Mouse (Mus musculus) liver, adult 2 months (tissue): ENCODE measurements around the gene Clec10a. TPM values are rescaled to one million over a fixed set of nuclear protein-coding genes. Genes with fewer than 3 reads are reported as not detected.

Source experiments
- DNase-seq: peaks from one replicate; pipeline ENCODE4 v3.0.0-alpha.2; 2011; ENCODE audit warnings: low read depth, low spot score; ENCODE audit errors: extremely low read depth
- H3K27ac ChIP-seq: fragments of 200-500 bp; replicated peaks from 2 replicates; pipeline ENCODE4 v1.5.1; 2012; ENCODE audit warnings: low read depth, mild to moderate bottlenecking, control low read depth, inconsistent platforms, low read length; ENCODE audit not compliant: insufficient read depth
- H3K27me3 ChIP-seq: fragments of 200-500 bp; 2 replicates; pipeline ENCODE4 v1.6.1; 2012; ENCODE audit warnings: mild to moderate bottlenecking, moderate library complexity, low read length, inconsistent platforms; ENCODE audit not compliant: control insufficient read depth, insufficient read depth
- H3K36me3 ChIP-seq: fragments of 200-500 bp; 2 replicates; pipeline ENCODE4 v1.6.1; 2012; ENCODE audit warnings: low read length, inconsistent platforms; ENCODE audit not compliant: control insufficient read depth, insufficient read depth
- H3K4me1 ChIP-seq: fragments of 200-500 bp; 2 replicates; pipeline ENCODE4 v1.6.1; 2011; ENCODE audit warnings: low read length; ENCODE audit not compliant: control insufficient read depth, insufficient read depth
- H3K4me3 ChIP-seq: fragments of 200-500 bp; 2 replicates; pipeline ENCODE4 v1.5.1; 2011; ENCODE audit warnings: low read depth, mild to moderate bottlenecking, control low read depth, low read length, moderate library complexity; ENCODE audit not compliant: insufficient read depth
- H3K79me2 ChIP-seq: fragments of 200-500 bp; 2 replicates; pipeline ENCODE4 v1.6.1; 2012; ENCODE audit warnings: inconsistent platforms, mild to moderate bottlenecking, low read length, moderate library complexity; ENCODE audit not compliant: control insufficient read depth, insufficient read depth
- H3K9ac ChIP-seq: fragments of 200-500 bp; 2 replicates; pipeline ENCODE4 v1.6.1; 2012; ENCODE audit warnings: low read depth, mild to moderate bottlenecking, control low read depth, inconsistent platforms, low read length
- CTCF ChIP-seq: fragments of 200-500 bp; IDR thresholded peaks from 2 replicates; pipeline ENCODE4 v1.5.1; 2011; ENCODE audit warnings: low read depth, low read length, control low read depth
- POLR2A ChIP-seq: fragments of 200-500 bp; IDR thresholded peaks from 2 replicates; pipeline ENCODE4 v1.6.1; 2011; ENCODE audit warnings: low read length, control low read depth; ENCODE audit not compliant: insufficient read depth; ENCODE audit errors: extremely low read depth
- WGBS: fragments of 180-500 bp; shearing (Covaris S2); methylation state at CpG from one replicate; pipeline ENCODE4 v1.1.7; 2018; 5-methylcytosine and 5-hydroxymethylcytosine counted together
- polyA plus RNA-seq: library from polyadenylated mRNA; depleted of rRNA; stranded (reverse); fragments of >200 nt; gene quantifications from 2 replicates; pipeline ENCODE4 v1.2.3, GENCODE M21; 2012; rRNA removed
- total RNA-seq: library from RNA; depleted of rRNA; stranded (reverse); fragments of >200 nt; gene quantifications from 2 replicates; pipeline ENCODE4 v1.2.3, GENCODE M21; 2014; rRNA removed

The Clec10a gene
- total and polyA plus RNA-seq, 2 experiments, result 0.27 to 0.55 TPM

GRCm38 (mm10) chr11:70215301-70215700, 59.3 kb downstream of the Clec10a start:
- no peak overlapping the region for H3K9ac ChIP-seq
- WGBS, result 70% methylated on average over 22 of the region's 22 CpGs
- H3K4me1 ChIP-seq, result peaks cover 15% of the 10 kb centered on the region
- DNase-seq, result no peak
- H3K27ac ChIP-seq, result no peak overlapping the region
- H3K36me3 ChIP-seq, result no peaks in the 10 kb centered on the region
- no peaks in the 10 kb centered on the region for H3K27me3 ChIP-seq
- no peak overlapping the region for H3K4me3 ChIP-seq
- H3K79me2 ChIP-seq, result no peaks in the 10 kb centered on the region
- TF ChIP-seq POLR2A (no peak), CTCF (no peak)

GRCm38 (mm10) chr11:70216103-70216502, 60.1 kb downstream of the Clec10a start:
- no peak for TF ChIP-seq CTCF
- no peak for TF ChIP-seq POLR2A
- Histone ChIP-seq H3K36me3 (no peaks in the 10 kb centered on the region), H3K9ac (no peak overlapping the region), H3K4me1 (peaks cover 15% of the 10 kb centered on the region), H3K4me3 (no peak overlapping the region), H3K79me2 (no peaks in the 10 kb centered on the region), H3K27ac (no peak overlapping the region), H3K27me3 (no peaks in the 10 kb centered on the region)
- no peak for DNase-seq
- WGBS, result 94% methylated on average over 3 of the region's 3 CpGs

GRCm38 (mm10) chr11:70218039-70218438, 62.0 kb downstream of the Clec10a start:
- no peak overlapping the region for H3K4me3 ChIP-seq
- no peak overlapping the region; the same call in 1 of the 2 replicates for H3K27ac ChIP-seq
- 55% methylated on average over 4 of the region's 4 CpGs for WGBS
- H3K9ac ChIP-seq, result no peak overlapping the region
- H3K4me1 ChIP-seq, result peaks cover 6% of the 10 kb centered on the region
- H3K36me3 ChIP-seq, result no peaks in the 10 kb centered on the region
- no peaks in the 10 kb centered on the region for H3K79me2 ChIP-seq
- DNase-seq, result peak; percentile 74
- no peak for TF ChIP-seq CTCF
- TF ChIP-seq POLR2A, result no peak
- no peaks in the 10 kb centered on the region for H3K27me3 ChIP-seq

- Histone ChIP-seq H3K79me2 (no peaks in the 10 kb centered on the region), H3K9ac (no peak overlapping the region), H3K27ac (no peak overlapping the region), H3K27me3 (no peaks in the 10 kb centered on the region), H3K4me1 (no peaks in the 10 kb centered on the region), H3K4me3 (no peak overlapping the region), H3K36me3 (no peaks in the 10 kb centered on the region)
- no peak for DNase-seq
- 96% methylated on average over 15 of the region's 15 CpGs for WGBS
- TF ChIP-seq POLR2A (no peak), CTCF (no peak)
Observed at GRCm38 (mm10) chr11:70218741-70219470, 62.9 kb downstream of the Clec10a start.

- Histone ChIP-seq H3K36me3 (no peaks in the 10 kb centered on the region), H3K4me3 (peak overlapping the region; percentile 59), H3K79me2 (no peaks in the 10 kb centered on the region), H3K4me1 (no peaks in the 10 kb centered on the region), H3K9ac (peak overlapping the region; percentile 55), H3K27me3 (no peaks in the 10 kb centered on the region), H3K27ac (no peak overlapping the region)
- TF ChIP-seq POLR2A (no peak), CTCF (no peak)
- no peak for DNase-seq
- 91% methylated on average over 7 of the region's 7 CpGs for WGBS
Observed at GRCm38 (mm10) chr11:70219873-70220272, 63.9 kb downstream of the Clec10a start.

GRCm38 (mm10) chr11:70220323-70220722, 64.3 kb downstream of the Clec10a start:
- H3K79me2 ChIP-seq, result no peaks in the 10 kb centered on the region
- TF ChIP-seq POLR2A, result no peak
- no peak for TF ChIP-seq CTCF
- DNase-seq, result no peak
- no peaks in the 10 kb centered on the region for H3K36me3 ChIP-seq
- peak overlapping the region; percentile 59 for H3K4me3 ChIP-seq
- no peaks in the 10 kb centered on the region for H3K4me1 ChIP-seq
- H3K27ac ChIP-seq, result peak overlapping the region; percentile 51; the same call in 1 of the 2 replicates
- peak overlapping the region; percentile 55 for H3K9ac ChIP-seq
- H3K27me3 ChIP-seq, result no peaks in the 10 kb centered on the region
- WGBS, result 19% methylated on average over 24 of the region's 24 CpGs

Other genes with a start within 250 kb of the Clec10a start
- gene Gps2, start 242.3 kb upstream of the Clec10a start, total RNA-seq, result 7.0 and 8.5 TPM in 2 replicates
- 32.3 and 41.0 TPM in 2 replicates for gene Gps2, start 242.3 kb upstream of the Clec10a start, polyA plus RNA-seq
- gene Eif5a, start 234.2 kb upstream of the Clec10a start, total RNA-seq, result 321 and 404 TPM in 2 replicates
- 374 and 408 TPM in 2 replicates for gene Eif5a, start 234.2 kb upstream of the Clec10a start, polyA plus RNA-seq
- not detected in 2 replicates for gene Ybx2, start 220.4 kb upstream of the Clec10a start, total RNA-seq
- 0.20 TPM in 1 of 2 replicates, not detected in the other for gene Ybx2, start 220.4 kb upstream of the Clec10a start, polyA plus RNA-seq
- gene Slc2a4, start 208.0 kb upstream of the Clec10a start, total RNA-seq, result 0.60 and 0.83 TPM in 2 replicates
- gene Slc2a4, start 208.0 kb upstream of the Clec10a start, polyA plus RNA-seq, result 0.39 and 0.58 TPM in 2 replicates
- 0.20 and 0.37 TPM in 2 replicates for gene Cldn7, start 191.4 kb upstream of the Clec10a start, total RNA-seq
- gene Cldn7, start 191.4 kb upstream of the Clec10a start, polyA plus RNA-seq, result 0.26 and 0.46 TPM in 2 replicates
- gene Ctdnep1, start 175.0 kb upstream of the Clec10a start, total RNA-seq, result 6.6 and 13.4 TPM in 2 replicates
- 39.1 and 45.3 TPM in 2 replicates for gene Ctdnep1, start 175.0 kb upstream of the Clec10a start, polyA plus RNA-seq
- 19.5 and 21.3 TPM in 2 replicates for gene Elp5, start 173.7 kb upstream of the Clec10a start, total RNA-seq
- 30.8 and 33.7 TPM in 2 replicates for gene Elp5, start 173.7 kb upstream of the Clec10a start, polyA plus RNA-seq
- 175 and 176 TPM in 2 replicates for gene Gabarap, start 165.1 kb upstream of the Clec10a start, total RNA-seq
- 430 and 476 TPM in 2 replicates for gene Gabarap, start 165.1 kb upstream of the Clec10a start, polyA plus RNA-seq
- 8.0 and 8.5 TPM in 2 replicates for gene Phf23, start 160.4 kb upstream of the Clec10a start, total RNA-seq
- 8.8 and 12.1 TPM in 2 replicates for gene Phf23, start 160.4 kb upstream of the Clec10a start, polyA plus RNA-seq
- gene Dvl2, start 155.6 kb upstream of the Clec10a start, total RNA-seq, result 2.8 TPM in 2 replicates
- gene Dvl2, start 155.6 kb upstream of the Clec10a start, polyA plus RNA-seq, result 3.7 and 4.5 TPM in 2 replicates
- gene Acadvl, start 140.8 kb upstream of the Clec10a start, total RNA-seq, result 314 and 344 TPM in 2 replicates
- gene Acadvl, start 140.8 kb upstream of the Clec10a start, polyA plus RNA-seq, result 302 and 314 TPM in 2 replicates
- 0.37 and 1.0 TPM in 2 replicates for gene Dlg4, start 139.3 kb upstream of the Clec10a start, total RNA-seq
- 1.1 and 1.3 TPM in 2 replicates for gene Dlg4, start 139.3 kb upstream of the Clec10a start, polyA plus RNA-seq
- 531 and 680 TPM in 2 replicates for gene Asgr1, start 102.1 kb upstream of the Clec10a start, total RNA-seq
- gene Asgr1, start 102.1 kb upstream of the Clec10a start, polyA plus RNA-seq, result 730 and 786 TPM in 2 replicates
- 166 and 194 TPM in 2 replicates for gene Asgr2, start 63.6 kb upstream of the Clec10a start, total RNA-seq
- 212 and 216 TPM in 2 replicates for gene Asgr2, start 63.6 kb upstream of the Clec10a start, polyA plus RNA-seq
- gene Mgl2, start 25.9 kb upstream of the Clec10a start, total RNA-seq, result 0.27 TPM in 1 of 2 replicates, not detected in the other
- 0.06 and 0.09 TPM in 2 replicates for gene Mgl2, start 25.9 kb upstream of the Clec10a start, polyA plus RNA-seq
- gene Slc16a11, start 56.6 kb downstream of the Clec10a start, total RNA-seq, result 6.6 and 12.5 TPM in 2 replicates
- gene Slc16a11, start 56.6 kb downstream of the Clec10a start, polyA plus RNA-seq, result 37.1 and 84.4 TPM in 2 replicates
- 0.47 and 1.3 TPM in 2 replicates for gene Slc16a13, start 64.9 kb downstream of the Clec10a start, total RNA-seq
- gene Slc16a13, start 64.9 kb downstream of the Clec10a start, polyA plus RNA-seq, result 1.7 and 3.3 TPM in 2 replicates
- 0.74 and 0.81 TPM in 2 replicates for gene Bcl6b, start 73.6 kb downstream of the Clec10a start, total RNA-seq
- gene Bcl6b, start 73.6 kb downstream of the Clec10a start, polyA plus RNA-seq, result 0.56 and 1.3 TPM in 2 replicates
- 6.5 and 9.9 TPM in 2 replicates for gene 0610010K14Rik, start 81.7 kb downstream of the Clec10a start, total RNA-seq
- 30.6 and 34.0 TPM in 2 replicates for gene 0610010K14Rik, start 81.7 kb downstream of the Clec10a start, polyA plus RNA-seq
- 0.28 and 1.5 TPM in 2 replicates for gene Gm21988, start 83.6 kb downstream of the Clec10a start, total RNA-seq
- gene Gm21988, start 83.6 kb downstream of the Clec10a start, polyA plus RNA-seq, result 5.8 and 6.8 TPM in 2 replicates
- 7.7 and 9.3 TPM in 2 replicates for gene Rnasek, start 83.6 kb downstream of the Clec10a start, total RNA-seq
- 158 and 176 TPM in 2 replicates for gene Rnasek, start 83.6 kb downstream of the Clec10a start, polyA plus RNA-seq
- gene Alox12, start 99.2 kb downstream of the Clec10a start, total RNA-seq, result 0.09 and 0.20 TPM in 2 replicates
- gene Alox12, start 99.2 kb downstream of the Clec10a start, polyA plus RNA-seq, result 0.28 and 0.46 TPM in 2 replicates
- gene Alox12e, start 166.4 kb downstream of the Clec10a start, total RNA-seq, result not detected in 2 replicates
- gene Alox12e, start 166.4 kb downstream of the Clec10a start, polyA plus RNA-seq, result not detected in 2 replicates
- 0.07 and 0.09 TPM in 2 replicates for gene Alox15, start 195.8 kb downstream of the Clec10a start, total RNA-seq
- gene Alox15, start 195.8 kb downstream of the Clec10a start, polyA plus RNA-seq, result 0.10 TPM in 1 of 2 replicates, not detected in the other